Mouse (Mus musculus) 3T3-L1 (cell line): ENCODE data around the gene Hs6st3.
"Not testable (repeated sequence)": the region's sequence is repeated elsewhere in the genome, so short reads cannot be mapped to it uniquely, and the experiment has no call there.

Source experiments
- DNase-seq: peaks from one replicate; pipeline ENCODE4 v3.0.0-alpha.2; 2015; ENCODE audit warnings: low read depth, low spot score

The Hs6st3 gene

DNA sequence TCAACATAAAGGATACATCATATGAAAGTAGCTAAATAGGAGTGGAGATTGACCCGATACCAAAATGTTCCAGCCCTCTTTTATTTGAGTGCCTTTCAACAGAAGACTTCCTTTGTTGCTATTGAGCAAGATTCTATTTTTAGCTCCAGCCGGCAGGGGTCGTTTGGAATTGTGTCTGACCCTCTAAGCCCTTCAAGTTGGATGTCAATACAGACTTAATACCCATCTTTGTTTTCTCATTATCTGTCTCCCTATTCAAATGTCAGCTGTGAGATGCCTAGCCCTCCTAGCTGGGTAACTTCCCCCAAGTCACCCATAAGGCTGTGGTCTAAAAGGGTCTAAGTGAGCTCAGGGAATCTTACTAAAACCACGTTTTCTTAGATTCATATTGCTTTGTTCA is 312.3 kb downstream of the Hs6st3 start:
- no peak for DNase-seq

DNA sequence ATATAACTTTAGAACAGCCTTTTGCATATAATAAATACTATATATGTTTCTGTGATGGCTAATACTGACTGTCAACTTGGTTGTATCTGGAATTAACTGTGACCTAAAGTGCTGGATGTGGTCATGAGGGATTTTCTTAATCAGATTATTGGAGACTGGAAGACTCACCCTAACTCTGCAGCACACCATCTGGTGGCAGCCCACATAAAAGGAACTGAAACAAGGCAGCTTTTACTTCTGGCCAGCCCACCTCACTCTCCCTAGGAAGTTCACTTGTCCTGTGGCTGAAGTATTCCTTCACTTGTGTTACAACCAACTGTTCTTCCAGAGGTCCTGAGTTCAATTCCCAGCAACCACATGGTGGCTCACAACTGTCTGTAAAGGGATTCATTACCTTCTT is 313.5 kb downstream of the Hs6st3 start:
- no peak for DNase-seq

DNA sequence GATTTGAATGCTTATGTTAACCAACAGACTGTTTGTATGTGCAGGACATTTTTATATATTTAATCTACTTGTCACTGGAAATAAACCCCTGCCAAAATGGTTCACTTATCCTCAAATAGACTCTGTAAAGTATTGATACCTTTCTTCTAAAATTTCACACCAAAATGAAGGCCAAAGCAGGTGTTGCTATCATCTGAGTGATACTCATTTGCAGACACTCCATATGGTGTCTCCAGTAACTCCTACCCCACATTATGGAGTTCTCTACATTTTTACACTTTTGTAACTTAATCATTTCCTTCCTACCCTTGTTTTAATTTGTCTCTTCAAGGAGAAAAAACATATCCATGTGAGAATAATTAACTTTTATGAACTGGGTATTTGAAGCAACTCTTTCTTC is 314.2 kb downstream of the Hs6st3 start:
- DNase-seq = no peak

DNA sequence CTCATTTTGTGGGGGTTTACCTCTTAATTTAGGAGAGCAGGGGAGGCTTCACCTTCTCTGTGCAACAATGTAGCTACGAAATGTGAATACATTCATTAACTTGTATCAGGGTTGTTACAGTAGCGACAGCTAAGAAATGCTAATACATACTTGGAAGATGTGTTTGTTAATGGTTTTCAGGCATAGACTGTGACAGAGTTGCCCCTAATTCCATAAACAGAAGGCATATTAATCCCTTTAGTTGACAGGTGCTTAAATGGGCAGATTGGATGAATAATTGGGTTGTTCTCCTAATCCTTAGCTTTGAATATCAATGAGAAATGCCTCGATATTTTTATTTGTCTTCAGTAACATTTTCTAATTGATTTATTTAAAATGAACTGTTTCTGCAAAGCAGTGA is 314.7 kb downstream of the Hs6st3 start:
- no peak for DNase-seq

GRCm38 (mm10) chr14:119464308-119464707 is 326.2 kb downstream of the Hs6st3 start:
- DNase-seq = no peak

DNA sequence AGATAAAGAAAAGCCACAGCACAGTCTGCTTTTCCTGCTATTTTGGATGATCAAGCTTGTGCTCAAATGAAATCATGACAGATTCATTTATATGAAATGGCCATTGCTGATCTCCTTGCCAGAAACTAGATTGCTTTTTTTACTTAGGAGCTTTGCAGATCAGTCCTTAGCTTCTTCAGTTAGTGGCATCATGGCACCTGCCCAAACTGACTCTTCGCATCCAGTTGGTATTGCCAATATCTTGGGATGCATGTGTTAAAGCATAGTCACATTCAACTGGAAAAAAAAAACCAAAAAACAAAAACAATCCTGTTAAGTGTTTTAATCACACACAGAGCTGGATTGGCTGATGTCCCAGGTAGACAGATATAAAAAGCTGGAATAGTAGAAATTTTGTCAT is 326.7 kb downstream of the Hs6st3 start:
- no peak for DNase-seq

GRCm38 (mm10) chr14:119466899-119467588 is 328.9 kb downstream of the Hs6st3 start:
- peak; percentile 78 for DNase-seq

DNA sequence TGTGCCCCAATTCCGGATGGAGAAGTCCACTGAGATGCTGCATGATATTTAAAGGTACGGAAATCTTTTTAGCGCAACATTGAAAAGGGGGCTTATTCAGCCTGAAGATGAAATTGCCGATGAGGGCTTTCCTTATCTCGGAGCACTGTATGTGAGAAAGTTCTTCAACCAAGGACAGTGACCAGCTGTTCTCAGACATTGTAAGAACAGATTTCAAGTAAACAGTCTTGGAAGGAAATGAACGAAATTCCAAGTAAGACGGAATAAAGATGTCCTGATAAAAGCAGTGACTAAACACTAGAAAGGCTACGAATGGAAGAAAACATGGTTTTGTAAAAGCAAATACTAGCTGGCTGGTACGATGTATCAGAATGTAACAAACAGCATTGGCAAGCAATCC is 338.4 kb downstream of the Hs6st3 start:
- DNase-seq = no peak

GRCm38 (mm10) chr14:119477836-119478235 is 339.7 kb downstream of the Hs6st3 start:
- no peak for DNase-seq

DNA sequence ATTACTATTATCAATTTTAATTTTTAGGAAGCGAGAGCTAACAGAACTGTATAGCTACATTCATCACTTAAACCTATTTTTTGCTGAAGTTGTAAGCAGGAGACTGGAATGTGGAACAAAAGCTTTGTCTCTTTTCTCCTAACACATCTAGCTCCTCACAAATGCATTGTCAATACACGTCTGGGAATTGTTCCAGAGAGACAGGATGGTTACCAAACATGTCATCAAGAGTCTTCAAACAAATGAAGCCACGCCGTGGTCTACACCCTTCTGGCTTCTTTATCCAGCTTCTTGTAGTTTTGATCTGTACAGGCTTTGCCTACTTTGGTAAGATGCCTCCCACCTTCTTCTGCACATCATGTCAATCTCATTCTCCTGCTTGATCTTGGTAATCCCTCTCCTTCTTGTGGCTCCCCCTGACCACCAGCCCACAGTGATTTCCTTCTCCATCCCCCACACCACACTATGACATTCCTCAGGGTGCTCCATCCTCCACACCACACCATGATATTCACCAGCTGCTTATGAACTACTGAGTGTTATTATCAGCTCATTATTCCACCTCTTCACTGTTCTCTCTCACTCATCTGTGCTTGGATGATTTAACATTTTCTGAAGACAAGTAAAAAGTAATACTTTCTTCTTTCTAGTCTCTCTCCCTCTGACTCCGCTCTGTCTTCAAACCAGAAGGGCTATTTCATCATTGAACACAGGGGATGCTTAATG is 351.0 kb downstream of the Hs6st3 start:
- no peak for DNase-seq

DNA sequence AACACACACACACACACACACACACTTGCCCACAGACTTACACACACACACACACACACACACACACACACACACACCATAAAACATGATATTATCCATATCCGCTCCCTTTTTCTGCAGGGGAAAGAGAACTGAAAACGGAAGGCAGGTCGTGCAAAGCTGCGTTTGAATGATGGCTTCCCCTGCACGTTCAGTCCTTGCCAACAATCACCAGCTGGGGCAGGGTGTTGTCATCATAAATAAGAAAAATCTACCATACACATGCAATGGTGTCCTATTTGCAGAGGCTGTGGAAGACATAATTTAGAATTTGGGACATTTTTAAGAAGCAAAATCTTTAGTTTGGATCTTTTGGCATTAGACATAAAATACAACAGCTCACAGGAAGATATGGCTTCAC is 382.5 kb downstream of the Hs6st3 start:
- no peak for DNase-seq

DNA sequence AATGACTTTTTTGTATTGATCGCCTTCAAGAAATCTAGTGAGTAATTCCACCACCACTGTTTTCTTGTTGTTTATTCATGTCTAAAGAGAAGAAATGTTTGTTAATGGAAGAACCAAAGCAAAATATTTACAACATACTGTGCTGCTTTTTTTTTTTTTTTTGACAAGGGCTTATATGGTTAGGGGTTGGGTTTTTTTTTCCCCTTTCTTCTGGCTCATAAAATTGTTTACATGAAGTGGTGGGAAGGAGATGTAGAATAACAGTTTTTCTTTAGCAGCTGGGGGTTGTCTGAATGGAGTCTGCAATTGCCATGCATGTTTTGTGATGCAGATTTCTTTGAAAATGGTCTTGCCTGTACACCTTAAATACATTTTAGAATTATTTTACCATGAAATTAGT is 382.9 kb downstream of the Hs6st3 start:
- DNase-seq = no peak

GRCm38 (mm10) chr14:119532889-119533546 is 394.9 kb downstream of the Hs6st3 start:
- DNase-seq = no peak

DNA sequence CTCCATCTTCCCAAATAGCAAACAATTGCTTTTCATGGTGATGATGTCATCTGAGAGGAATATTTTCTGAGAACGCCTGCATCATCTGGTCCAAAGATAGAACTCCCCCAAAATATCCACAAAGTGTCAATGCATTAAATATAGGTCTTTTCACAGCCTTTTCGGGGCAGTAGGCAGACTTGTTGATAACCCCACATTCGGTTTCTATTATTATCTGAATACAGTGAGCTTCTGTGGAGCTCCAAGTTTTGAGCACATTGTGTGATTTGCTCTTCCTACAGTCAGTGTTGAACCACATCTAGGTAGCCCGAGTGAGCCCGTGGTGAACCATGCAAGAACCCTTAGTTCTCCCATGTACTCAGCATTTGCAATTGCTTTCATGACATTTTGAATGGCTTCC is 402.4 kb downstream of the Hs6st3 start:
- DNase-seq = no peak

DNA sequence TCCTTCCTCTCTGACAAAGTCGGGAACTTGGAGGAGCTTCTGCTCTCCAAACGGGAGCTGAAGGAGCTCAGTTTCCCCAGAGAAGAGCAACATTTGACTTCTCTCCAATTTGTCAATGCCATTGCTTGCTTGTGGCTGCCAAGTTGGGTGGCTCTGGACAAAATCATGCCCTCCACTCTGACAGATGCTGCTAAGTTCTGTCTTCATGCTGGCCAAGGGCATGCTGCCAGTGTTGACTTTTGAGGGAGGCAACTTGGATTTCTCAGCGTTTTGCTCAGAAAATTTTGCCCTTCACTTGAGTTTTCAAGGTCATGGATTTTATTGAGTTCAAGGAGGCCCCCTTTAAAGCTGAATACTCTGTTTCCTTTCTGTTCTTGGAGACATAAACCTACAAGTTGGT is 406.5 kb downstream of the Hs6st3 start:
- no peak for DNase-seq

GRCm38 (mm10) chr14:119558356-119558755 is 420.2 kb downstream of the Hs6st3 start:
- no peak for DNase-seq

- no peak for DNase-seq
Observed at GRCm38 (mm10) chr14:119582039-119582508, 443.9 kb downstream of the Hs6st3 start.

DNA sequence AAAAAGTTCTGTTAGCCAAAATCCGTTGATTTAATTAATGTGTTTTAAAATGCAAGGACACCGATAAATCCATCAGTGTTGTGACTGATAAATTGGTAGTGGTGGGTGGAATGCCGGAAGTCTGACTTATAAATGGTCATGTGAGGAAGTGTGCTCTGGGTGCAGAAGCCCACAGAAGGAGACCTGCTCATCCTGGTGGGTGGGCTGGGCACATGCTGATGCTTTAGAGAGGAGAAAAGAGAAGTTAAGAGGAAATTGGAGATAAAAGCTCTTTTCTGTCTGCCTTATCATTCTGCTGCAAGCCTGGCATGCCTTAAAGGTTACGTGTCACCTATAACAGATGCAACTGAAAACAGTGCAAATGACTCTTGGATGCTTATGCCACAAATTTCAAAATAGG is 446.9 kb downstream of the Hs6st3 start:
- no peak for DNase-seq

- not testable (repeated sequence) for DNase-seq
Observed at GRCm38 (mm10) chr14:119587365-119587764, 449.2 kb downstream of the Hs6st3 start.

GRCm38 (mm10) chr14:119604327-119604726 is 466.2 kb downstream of the Hs6st3 start:
- no peak for DNase-seq

GRCm38 (mm10) chr14:119612793-119613192 is 474.7 kb downstream of the Hs6st3 start:
- no peak for DNase-seq

DNA sequence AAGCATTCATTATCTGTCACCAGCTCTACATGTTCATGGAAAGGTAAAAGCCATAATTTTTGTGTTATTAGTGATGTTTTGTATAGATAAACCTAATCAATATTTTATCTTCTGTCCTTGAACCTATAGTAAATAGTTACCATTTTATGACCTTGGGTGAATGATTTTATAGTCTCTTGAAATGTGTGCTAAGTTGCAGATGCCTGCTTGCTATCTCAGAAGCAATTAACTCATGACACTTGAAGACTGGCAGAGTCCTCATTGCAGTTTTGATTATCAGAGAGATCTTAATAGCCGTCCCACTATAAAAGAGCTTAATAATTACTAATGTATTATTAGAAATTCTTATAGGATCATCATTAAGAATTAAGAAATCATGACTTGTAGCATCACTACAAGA is 491.0 kb downstream of the Hs6st3 start:
- no peak for DNase-seq

- no peak for DNase-seq
Observed at GRCm38 (mm10) chr14:119633090-119633489, 494.9 kb downstream of the Hs6st3 start.
